Mouse (Mus musculus): ENCODE measurements around the gene Slc39a11.

The Slc39a11 gene

DNA sequence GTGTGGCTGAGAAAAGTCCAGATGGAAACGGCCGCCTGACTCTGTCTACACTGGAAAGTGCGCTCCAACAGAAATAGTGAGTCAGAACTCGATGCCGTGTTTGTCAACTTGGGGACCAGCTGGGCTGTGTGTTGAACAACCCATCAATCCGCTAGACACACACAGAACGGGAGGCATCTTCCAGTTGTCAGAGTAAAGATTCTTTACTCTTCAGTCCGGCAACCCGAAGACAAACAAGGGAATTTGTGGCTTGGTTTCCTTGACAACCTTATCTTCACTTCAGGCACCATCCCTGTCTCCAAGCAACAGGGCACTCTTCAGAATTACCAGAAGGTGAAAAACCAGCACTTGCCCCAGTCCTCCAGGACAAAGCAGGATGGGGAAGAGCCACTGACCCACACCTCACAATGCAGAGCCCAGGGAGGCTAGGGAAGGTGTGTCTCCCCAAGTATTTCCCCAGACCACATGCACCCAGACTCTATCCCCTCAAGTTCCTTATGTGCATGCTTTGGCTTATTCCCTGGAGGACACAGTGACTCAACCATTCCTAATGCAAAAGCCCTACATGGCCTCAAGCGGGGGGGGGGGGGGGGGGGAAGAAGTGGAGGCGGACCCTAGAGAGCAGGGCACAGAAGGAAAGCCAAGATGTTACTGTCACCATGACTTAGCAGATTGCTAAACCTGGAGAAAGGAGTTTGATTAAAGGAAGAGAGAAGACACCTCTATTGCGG, 297.6 kb downstream of the Slc39a11 start:
- no peak for DNase-seq (ENCODE audit: low read depth, low spot score)

DNA sequence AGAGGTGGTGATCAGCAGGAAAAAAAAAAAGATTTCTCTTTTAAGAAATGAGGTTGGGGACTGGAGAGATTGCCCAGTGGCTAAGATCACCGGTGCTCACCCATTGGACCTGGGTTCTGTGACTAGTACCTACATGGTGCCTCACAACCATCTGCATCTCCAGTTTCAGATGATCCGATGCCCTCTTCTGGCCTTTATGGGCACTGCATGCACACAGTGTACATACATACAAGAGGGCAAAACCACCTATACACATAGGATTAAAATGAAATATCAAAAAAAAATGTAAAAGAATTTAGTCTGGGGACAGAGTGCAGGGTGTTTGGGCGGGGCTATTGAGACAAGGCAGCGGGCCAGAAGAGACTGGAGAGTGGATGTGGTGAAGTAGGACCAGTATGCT, 299.3 kb downstream of the Slc39a11 start:
- DNase-seq (ENCODE audit: low read depth, low spot score), result no peak

DNA sequence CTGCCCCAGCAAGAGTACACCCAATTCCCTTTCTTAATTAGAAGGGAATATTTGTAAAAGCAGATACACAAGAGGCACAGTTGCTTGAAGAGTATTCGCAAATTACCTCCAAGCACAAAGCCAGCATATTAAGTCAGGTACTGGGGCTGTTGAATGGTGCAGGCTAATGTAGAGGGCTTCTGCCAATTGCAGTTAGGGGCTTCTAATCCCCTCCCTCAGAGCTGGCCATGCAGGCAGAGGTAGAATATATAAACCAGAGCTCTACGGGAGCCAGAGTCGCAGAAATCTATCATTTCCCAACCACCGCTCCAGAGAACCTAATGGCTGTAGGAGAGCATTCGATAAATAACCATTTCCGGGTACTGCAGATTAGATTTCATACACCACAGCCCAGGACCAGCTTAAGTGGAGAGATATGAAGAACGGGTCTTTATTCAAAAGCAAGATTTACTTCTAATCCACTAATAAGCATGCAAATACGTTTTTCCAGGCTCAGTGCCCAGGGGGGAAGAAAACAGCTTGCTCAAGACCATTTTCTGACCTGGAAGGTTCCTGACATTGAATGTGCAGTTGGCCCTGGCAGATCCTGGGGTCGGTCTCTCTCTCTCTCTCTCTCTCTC, 302.9 kb downstream of the Slc39a11 start:
- DNase-seq (ENCODE audit: low read depth, low spot score), result no peak

- no peak for DNase-seq (ENCODE audit: low read depth, low spot score)
Measured at GRCm38 (mm10) chr11:113339770-113340169, 310.1 kb downstream of the Slc39a11 start.

DNA sequence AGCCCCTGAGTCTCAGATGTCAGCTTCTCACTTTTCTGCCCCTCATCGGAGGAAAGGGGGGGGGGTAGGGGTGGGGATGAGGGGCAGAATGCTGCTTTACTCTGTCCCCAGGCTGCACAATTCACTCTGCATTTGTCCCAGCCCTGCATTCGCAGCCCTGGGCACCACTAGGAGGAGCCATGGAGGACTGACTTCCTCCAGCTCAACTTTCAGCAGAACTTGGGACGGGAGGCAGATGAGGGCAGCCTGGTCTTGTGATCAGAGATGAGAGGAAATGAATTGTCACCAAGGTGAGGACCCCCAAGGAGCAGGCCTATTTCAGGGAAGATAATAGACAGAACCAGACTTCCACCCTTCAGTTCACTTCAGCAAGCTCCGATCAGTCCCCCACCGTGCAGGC, 311.3 kb downstream of the Slc39a11 start:
- no peak for DNase-seq (ENCODE audit: low read depth, low spot score)

- DNase-seq (ENCODE audit: low read depth, low spot score), result no peak
Measured at GRCm38 (mm10) chr11:113335706-113336105, 314.2 kb downstream of the Slc39a11 start.

DNA sequence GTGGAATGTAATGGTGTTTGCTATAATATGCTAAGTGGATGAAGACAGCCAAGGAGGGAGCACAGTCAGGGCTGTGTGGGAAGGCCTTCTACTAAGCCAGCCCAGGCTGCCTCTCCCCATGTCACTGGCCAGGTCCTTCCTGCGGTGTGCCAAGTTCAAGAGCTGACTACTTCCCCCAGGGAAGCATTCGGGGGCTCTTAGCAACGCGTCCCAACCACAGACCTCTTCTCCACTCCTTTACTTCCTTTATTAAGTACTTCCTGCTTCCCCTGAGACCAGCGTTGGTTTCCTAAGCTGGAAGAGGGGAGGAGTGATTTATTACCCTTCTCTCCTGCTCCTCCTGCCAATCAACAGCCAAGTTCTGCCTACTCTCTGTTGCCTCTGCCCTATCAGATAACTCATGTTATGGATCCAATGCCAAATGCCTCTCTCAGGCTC, 315.4 kb downstream of the Slc39a11 start:
- peak; percentile 8 for DNase-seq (ENCODE audit: low read depth, low spot score)

DNA sequence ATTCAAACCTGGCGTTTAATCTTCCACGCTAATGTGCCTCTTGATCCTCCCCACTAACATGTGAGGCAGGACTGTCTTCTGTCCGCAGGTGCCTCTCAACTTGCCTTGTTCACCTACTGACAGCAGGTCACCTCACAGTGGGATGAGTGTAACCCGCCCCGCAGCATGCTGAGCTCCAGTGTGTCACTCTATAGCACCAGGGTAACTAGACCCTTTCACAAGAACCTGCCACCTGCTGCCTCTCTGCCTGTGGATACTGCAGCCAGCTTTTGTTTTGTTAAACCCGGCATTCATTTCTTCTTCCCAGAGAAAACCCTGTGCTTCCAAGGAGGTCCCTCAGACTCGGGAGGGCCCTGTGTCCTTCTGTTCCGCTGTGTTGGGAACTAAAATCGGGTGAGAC, 316.3 kb downstream of the Slc39a11 start:
- no peak for DNase-seq (ENCODE audit: low read depth, low spot score)

- DNase-seq (ENCODE audit: low read depth, low spot score), result no peak
Measured at GRCm38 (mm10) chr11:113330061-113330591, 319.8 kb downstream of the Slc39a11 start.

- DNase-seq (ENCODE audit: low read depth, low spot score), result no peak
Measured at GRCm38 (mm10) chr11:113327499-113328062, 322.3 kb downstream of the Slc39a11 start.

GRCm38 (mm10) chr11:113326387-113327011, 323.4 kb downstream of the Slc39a11 start:
- no peak for DNase-seq (ENCODE audit: low read depth, low spot score)

GRCm38 (mm10) chr11:113321601-113322000, 328.3 kb downstream of the Slc39a11 start:
- DNase-seq (ENCODE audit: low read depth, low spot score), result no peak

DNA sequence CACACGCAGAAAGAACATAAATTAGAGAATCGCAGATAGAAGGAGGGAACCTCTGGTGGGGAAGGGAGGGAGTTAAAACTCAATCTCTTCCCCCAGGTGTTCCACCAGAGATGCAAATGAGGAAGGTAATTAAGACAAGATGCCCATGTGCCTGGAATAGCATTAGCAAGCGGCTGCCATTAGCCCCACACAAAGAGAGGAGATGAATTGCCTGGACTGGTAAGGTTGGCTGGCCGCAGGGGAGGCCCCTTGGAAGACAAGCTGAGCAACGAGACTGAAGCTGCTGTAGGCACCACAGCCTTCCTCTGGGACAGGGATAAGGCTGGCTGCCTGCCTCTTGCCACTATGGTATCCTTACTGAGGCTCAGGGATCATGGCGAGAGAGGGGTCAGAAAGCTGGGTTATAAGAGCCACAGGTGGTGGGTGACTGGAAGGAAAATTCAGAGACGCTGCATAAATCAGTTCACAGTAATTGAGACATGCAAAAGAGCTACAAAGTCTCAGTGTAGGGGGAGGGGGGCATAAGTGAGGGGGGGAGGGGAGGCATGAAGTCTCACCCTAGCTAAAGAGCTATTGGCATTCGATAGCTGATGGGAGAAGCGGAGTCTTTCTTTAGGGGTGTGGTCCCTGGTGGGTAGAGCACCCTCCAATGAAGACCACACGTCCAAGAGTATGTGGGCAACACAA, 340.5 kb downstream of the Slc39a11 start:
- no peak for DNase-seq (ENCODE audit: low read depth, low spot score)

GRCm38 (mm10) chr11:113308256-113308941, 341.5 kb downstream of the Slc39a11 start:
- no peak for DNase-seq (ENCODE audit: low read depth, low spot score)

DNA sequence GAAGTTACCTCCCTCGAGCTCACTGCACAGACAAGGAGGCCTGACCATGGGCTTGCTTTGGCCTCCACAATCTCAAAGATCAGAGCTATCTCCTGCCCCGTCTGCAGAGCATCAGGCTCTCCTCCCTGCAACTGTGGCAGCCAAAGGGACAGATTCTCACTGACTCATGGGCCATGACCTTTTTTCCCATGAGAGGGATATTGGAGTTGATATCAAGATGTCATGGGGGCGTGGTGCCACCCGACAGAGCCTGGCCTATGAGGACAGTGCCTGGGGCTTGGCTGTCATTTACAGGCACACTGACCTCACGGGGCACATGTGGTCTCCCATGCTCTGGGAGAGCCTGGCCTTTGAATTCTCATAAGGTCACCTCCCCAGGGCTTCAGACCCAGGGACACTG, 346.7 kb downstream of the Slc39a11 start:
- no peak for DNase-seq (ENCODE audit: low read depth, low spot score)

- DNase-seq (ENCODE audit: low read depth, low spot score), result no peak
Measured at GRCm38 (mm10) chr11:113299492-113299891, 350.4 kb downstream of the Slc39a11 start.

DNA sequence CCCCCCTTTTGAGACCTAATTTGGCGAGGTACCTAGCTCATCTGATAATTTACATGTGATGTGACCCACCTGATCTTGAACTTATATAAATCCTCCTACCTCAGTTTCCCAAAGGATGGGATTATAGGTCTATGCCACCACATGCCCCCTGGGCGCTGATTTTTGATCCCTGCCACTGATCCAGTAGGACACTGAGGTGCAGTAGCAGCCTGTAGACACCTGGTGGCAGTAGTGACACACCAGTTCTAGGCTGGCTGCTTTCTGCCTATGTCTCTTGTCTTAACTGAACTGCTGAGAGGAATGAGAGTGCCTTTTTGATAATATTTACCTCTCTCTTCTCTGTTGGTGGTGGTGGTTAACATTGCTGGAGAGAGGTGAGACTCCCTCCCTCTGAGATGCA, 352.1 kb downstream of the Slc39a11 start:
- DNase-seq (ENCODE audit: low read depth, low spot score), result peak; percentile 32

DNA sequence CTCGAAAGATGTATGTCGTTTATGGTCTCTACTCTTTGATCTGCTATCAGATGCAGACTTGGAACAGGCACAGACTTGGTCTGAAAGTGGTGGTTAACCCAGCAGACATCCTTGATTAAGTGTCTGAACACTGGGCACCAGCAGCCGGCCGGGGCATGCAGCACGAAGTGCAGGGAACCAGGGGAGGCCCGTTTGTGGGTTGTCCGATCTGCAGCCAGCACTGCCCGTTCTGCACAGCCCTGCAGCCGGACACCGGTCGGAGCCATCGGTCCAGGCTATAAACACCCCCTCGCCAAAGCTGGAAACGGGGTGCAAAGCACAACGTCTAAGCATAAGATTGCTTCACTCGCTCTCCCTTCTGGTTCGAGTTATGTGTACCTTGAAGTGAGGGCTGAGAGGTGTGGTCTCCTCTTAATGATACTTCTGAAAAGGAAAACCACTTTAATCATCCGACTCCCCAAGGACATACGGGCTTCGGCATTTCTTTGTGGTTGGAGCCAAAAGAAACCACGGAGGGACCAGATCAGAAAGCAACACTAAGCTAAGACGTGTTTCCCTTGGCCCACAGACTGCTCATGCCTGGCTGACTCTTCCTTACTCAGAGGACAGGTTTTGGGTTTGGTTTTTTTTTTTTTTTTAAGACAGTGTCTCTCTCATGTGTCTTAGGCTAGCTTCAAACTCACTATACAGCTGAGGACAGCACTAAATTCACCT, 352.8 kb downstream of the Slc39a11 start:
- DNase-seq (ENCODE audit: low read depth, low spot score), result no peak

- no peak for DNase-seq (ENCODE audit: low read depth, low spot score)
Measured at GRCm38 (mm10) chr11:113296162-113296561, 353.7 kb downstream of the Slc39a11 start.

DNA sequence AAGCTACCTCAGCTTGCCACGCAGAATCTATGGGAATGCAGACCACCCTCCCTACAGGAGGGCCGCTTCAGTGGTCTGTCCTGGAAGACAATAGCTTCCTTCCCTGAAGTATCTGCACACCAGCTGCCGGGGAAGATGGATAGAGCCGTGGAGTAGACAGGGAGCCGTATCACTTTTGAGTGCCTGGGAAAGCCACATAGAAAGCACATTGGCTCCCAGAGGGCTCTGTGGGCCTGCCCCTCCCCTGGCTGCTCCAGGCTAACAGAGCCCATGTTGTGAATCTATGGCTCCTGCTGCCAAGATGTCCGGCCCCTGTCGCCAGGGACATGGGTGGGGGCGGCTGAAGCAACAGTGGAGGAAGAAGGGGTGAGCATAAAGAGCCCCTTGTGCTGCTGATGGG, 355.4 kb downstream of the Slc39a11 start:
- DNase-seq (ENCODE audit: low read depth, low spot score), result no peak

Data from skeletal muscle tissue, adult 2 months (tissue).